11 mouse cellular contexts compared by ENCODE assay signal in genomic region chr13:9547698-9548344, GRCm38 (mm10).
DNase-seq lines count a peak whose midpoint lies in the region; ATAC-seq and TF ChIP-seq lines count a peak whose summit lies in the region.
"Had no signal": no experiment of that assay in that cellular context is flagged by ENCODE, and none has a peak within 500 bp of the region (broad histone marks: within the 10 kb centered on the region; RNA-seq: fewer than 3 reads in every experiment).

No protein-coding gene starts in this region.

- peaks cover 10% of the 10 kb centered on the region for H3K4me1 ChIP-seq in heart, postnatal 0 days (ENCODE audit: control insufficient read depth, insufficient read depth)

- H3K4me2 ChIP-seq in heart, postnatal 0 days (ENCODE audit: low read depth, low read length): no peak overlapping the region

- TF ChIP-seq EP300 in heart, postnatal 0 days (IDR thresholded peaks at IDR 0.05; ENCODE audit: low read depth): no peak

- no peak overlapping the region for H3K4me3 ChIP-seq in heart, postnatal 0 days (ENCODE audit: low read depth, low read length)
- H3K4me3 ChIP-seq: myocyte had no signal

- ATAC-seq in heart, postnatal 0 days (ENCODE audit: insufficient read depth, low read depth): 0 out of 2 replicates have a peak, but pooled peaks have one; percentile 24
- no peak for ATAC-seq in frontal cortex, adult (ENCODE audit: low TSS enrichment)
- ATAC-seq: activated CD4-positive, CD25-positive, alpha-beta regulatory T cell, adult 4 months had no signal

- H3K27ac ChIP-seq in heart, postnatal 0 days (ENCODE audit: low read depth): no peak overlapping the region

- TF ChIP-seq CTCF in heart, postnatal 0 days (IDR thresholded peaks at IDR 0.05; ENCODE audit: low read depth): no peak

- peaks cover 6% of the 10 kb centered on the region; the same call in 1 of the 2 replicates for H3K36me3 ChIP-seq in heart, postnatal 0 days (replicated peaks; ENCODE audit: control insufficient read depth, insufficient read depth, low read length)

- no peaks in the 10 kb centered on the region for H3K27me3 ChIP-seq in heart, postnatal 0 days (ENCODE audit: control insufficient read depth, insufficient read depth, low read length)

- no peak overlapping the region for H3K9ac ChIP-seq in heart, postnatal 0 days (replicated peaks; ENCODE audit: low read depth, low read length)

- 14% methylated on average over 9 of the region's 9 CpGs for WGBS in heart, postnatal 0 days

- DNase-seq in urinary bladder, postnatal 14 days (ENCODE audit: low spot score): peak; percentile 16
- no peak for DNase-seq in urinary bladder, postnatal 25 days (ENCODE audit: low spot score)
- no peak for DNase-seq in heart, postnatal 0 days (ENCODE audit: low spot score)
- peak; percentile 18 for DNase-seq in liver
- DNase-seq in yolk sac, embryonic 10.5 days (ENCODE audit: low spot score): peak; percentile 3
- DNase-seq in right cerebral cortex, postnatal 25 days: no peak
- no peak for DNase-seq in embryo, embryonic 10 days (ENCODE audit: low spot score)
- DNase-seq: gastrocnemius, postnatal 36 days had no signal

- no peaks in the 10 kb centered on the region for H3K9me3 ChIP-seq in heart, postnatal 0 days (replicated peaks; ENCODE audit: control insufficient read depth, low read length)

Comparison
In these comparisons a context has a peak if more than half of its experiments do, and no peak if none do; other contexts are left out.
1. DNase-seq: peak in urinary bladder, postnatal 14 days (single experiment), liver (single experiment) and yolk sac, embryonic 10.5 days (single experiment); none in urinary bladder, postnatal 25 days (single experiment), heart, postnatal 0 days (single experiment), right cerebral cortex, postnatal 25 days (single experiment) and embryo, embryonic 10 days (single experiment).